Mouse (Mus musculus) adipocyte (in vitro differentiated cells): Measurements from ENCODE around the gene Drg1.
A peak's percentile ranks its signal among the peaks of the same experiment; 100 is the strongest.
"Not testable (repeated sequence)": the region's sequence is repeated elsewhere in the genome, so short reads cannot be mapped to it uniquely, and the experiment has no call there.

Experiments
- DNase-seq: peaks from one replicate; pipeline ENCODE4 v3.0.0-alpha.2; 2016; ENCODE audit warnings: low spot score

Drg1 gene

GRCm38 (mm10) chr11:3167129-3167528, 99.1 kb downstream of the Drg1 start:
- DNase-seq, result not testable (repeated sequence)

- DNase-seq, result peak; percentile 47
Measured at GRCm38 (mm10) chr11:3166321-3166720, 99.9 kb downstream of the Drg1 start.

- peak; percentile 50 for DNase-seq
Measured at GRCm38 (mm10) chr11:3165210-3165782, 100.9 kb downstream of the Drg1 start.

- not testable (repeated sequence) for DNase-seq
Measured at GRCm38 (mm10) chr11:3163661-3164060, 102.6 kb downstream of the Drg1 start.

GRCm38 (mm10) chr11:3163122-3163521, 103.1 kb downstream of the Drg1 start:
- peak; percentile 51 for DNase-seq

GRCm38 (mm10) chr11:3162236-3162897, 103.8 kb downstream of the Drg1 start:
- peak; percentile 48 for DNase-seq

- DNase-seq, result peak; percentile 80
Measured at GRCm38 (mm10) chr11:3161370-3161769, 104.8 kb downstream of the Drg1 start.

- not testable (repeated sequence) for DNase-seq
Measured at GRCm38 (mm10) chr11:3158800-3159199, 107.4 kb downstream of the Drg1 start.

GRCm38 (mm10) chr11:3157996-3158395, 108.2 kb downstream of the Drg1 start:
- DNase-seq, result peak; percentile 41

GRCm38 (mm10) chr11:3156991-3157390, 109.2 kb downstream of the Drg1 start:
- not testable (repeated sequence) for DNase-seq

GRCm38 (mm10) chr11:3153666-3154397, 112.4 kb downstream of the Drg1 start:
- peak; percentile 92 for DNase-seq

- DNase-seq, result not testable (repeated sequence)
Measured at GRCm38 (mm10) chr11:3151358-3151757, 114.9 kb downstream of the Drg1 start.

GRCm38 (mm10) chr11:3150677-3151003, 115.6 kb downstream of the Drg1 start:
- not testable (repeated sequence) for DNase-seq

- DNase-seq, result not testable (repeated sequence)
Measured at GRCm38 (mm10) chr11:3150003-3150676, 116.1 kb downstream of the Drg1 start.

GRCm38 (mm10) chr11:3149471-3149870, 116.7 kb downstream of the Drg1 start:
- DNase-seq, result not testable (repeated sequence)

- DNase-seq, result not testable (repeated sequence)
Measured at GRCm38 (mm10) chr11:3146806-3147205, 119.4 kb downstream of the Drg1 start.

GRCm38 (mm10) chr11:3145359-3146165, 120.7 kb downstream of the Drg1 start:
- not testable (repeated sequence) for DNase-seq

GRCm38 (mm10) chr11:3143984-3144383, 122.2 kb downstream of the Drg1 start:
- DNase-seq, result not testable (repeated sequence)

GRCm38 (mm10) chr11:3142413-3142812, 123.8 kb downstream of the Drg1 start:
- DNase-seq, result not testable (repeated sequence)

- DNase-seq, result not testable (repeated sequence)
Measured at GRCm38 (mm10) chr11:3140967-3141535, 125.2 kb downstream of the Drg1 start.

- DNase-seq, result not testable (repeated sequence)
Measured at GRCm38 (mm10) chr11:3138323-3138722, 127.9 kb downstream of the Drg1 start.
